Mouse (Mus musculus) bone marrow macrophage, adult 2 months (primary cell): ENCODE data around the gene Helz2.

ENCODE experiments used
- CTCF ChIP-seq: IDR thresholded peaks from 2 replicates; pipeline ENCODE4 v1.5.1; 2012; ENCODE audit warnings: low read depth, mild to moderate bottlenecking, low read length, moderate library complexity
- POLR2A ChIP-seq: IDR thresholded peaks from 2 replicates; pipeline ENCODE4 v1.6.1; 2012; ENCODE audit warnings: mild to moderate bottlenecking, low read depth, low read length, borderline replicate concordance

DNA sequence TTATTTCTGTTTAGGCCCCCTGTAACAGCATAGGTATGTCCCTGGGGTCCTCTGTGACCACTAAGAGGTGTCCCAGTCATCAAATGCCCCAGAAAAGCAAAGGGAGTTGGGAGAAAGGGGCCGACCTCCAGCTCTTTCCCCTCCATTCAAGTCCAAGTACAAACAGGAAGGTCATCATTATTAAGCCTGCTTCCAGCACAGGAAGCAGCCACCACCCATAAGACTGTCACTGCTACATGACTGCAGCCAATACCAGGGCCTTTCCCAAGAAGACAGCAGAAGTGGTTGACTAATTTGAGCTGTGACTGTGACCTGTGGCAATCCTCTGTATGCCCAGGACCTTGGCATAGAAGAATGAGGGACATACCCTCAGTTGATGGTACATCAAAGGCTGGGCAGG is 13.5 kb downstream of the Helz2 start:
- no peak for TF ChIP-seq CTCF
- no peak for TF ChIP-seq POLR2A
